Mouse (Mus musculus): ENCODE results near the gene Ggta1. TPM values are rescaled to one million over a fixed set of nuclear protein-coding genes. Genes with fewer than 3 reads are reported as not detected.

Gene Ggta1
- total RNA-seq (2014; fragmentation: Nextera tagmentation) (37.2 and 49.6 TPM in 2 replicates), total RNA-seq (2017) (72.8 and 82.4 TPM in 2 replicates)

DNA sequence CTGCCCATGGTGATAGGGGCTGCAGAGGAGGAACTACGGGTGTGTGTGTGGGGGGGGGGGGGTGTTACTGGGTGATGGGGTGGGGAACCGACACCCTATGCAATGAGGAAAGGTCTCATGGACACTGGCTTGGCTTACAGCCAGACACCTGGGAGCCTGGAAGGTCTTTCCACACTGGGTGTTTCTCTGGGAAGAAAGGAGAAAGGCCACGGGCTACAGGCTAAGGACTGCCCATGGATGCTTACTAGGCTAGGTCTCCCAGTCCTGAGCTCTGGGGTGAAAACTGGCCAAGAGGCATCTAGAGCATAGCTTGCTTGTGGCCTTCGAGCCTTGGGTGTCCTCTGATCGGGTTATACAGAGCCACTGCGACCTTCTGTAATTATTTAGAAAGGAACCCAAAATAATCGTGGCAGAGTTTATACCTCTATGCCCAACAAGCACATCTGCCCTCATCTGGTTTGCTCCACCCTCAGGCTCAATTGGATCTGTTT lies at the start of gene Ggta1:
Ggta1 (minus strand) TSS at position 441 of the 491 bp plus-strand sequence.
- ATAC-seq (replicated peaks; ENCODE audit: poor library complexity, severe bottlenecking): 0 out of 2 replicates have a peak, but pooled peaks have one; percentile 9

DNA sequence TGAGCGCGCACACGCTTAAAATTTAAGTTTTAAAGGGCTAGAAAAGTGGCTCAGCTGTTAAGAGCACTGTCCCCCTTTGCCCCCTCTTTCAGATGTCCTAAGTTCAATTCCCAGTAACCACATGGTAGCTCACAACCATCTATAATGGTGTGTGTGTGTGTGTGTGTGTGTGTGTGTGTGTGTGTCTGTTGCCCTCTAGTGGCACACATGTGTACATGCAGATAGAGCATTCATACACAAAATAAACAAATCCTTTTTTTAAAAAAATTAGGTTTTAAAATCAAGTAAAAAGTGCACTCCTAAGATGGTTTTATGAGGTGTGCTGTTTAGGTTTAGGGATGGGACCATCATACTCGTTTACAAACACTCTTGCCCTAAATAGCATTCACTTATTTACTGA lies 49.2 kb upstream of the Ggta1 start:
- no peak for ATAC-seq (replicated peaks; ENCODE audit: poor library complexity, severe bottlenecking)

- ATAC-seq (replicated peaks; ENCODE audit: poor library complexity, severe bottlenecking): no peak
Observed at GRCm38 (mm10) chr2:35510920-35511319, 47.9 kb upstream of the Ggta1 start.

DNA sequence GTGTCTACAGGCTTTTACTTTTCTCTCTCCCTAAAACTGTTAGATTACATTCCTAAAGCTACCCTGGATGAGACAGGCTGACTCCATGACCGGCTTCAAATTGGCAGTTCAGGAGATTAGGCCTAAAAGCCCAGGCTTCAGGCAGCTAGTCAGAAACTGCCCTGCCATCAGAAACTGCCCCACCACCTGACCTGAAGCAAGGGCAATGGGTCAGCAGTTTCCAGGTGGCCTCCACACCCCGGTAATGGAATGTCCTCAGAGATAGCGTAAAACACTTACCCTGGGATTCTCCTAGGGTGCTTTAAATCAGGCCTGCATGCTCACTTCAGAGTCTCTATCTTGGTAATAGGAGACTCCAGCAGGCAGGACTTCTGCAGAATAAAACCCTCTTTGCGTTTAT lies 46.9 kb upstream of the Ggta1 start:
- no peak for ATAC-seq (replicated peaks; ENCODE audit: poor library complexity, severe bottlenecking)

- no peak for ATAC-seq (replicated peaks; ENCODE audit: poor library complexity, severe bottlenecking)
Observed at GRCm38 (mm10) chr2:35509343-35509667, 46.3 kb upstream of the Ggta1 start.

DNA sequence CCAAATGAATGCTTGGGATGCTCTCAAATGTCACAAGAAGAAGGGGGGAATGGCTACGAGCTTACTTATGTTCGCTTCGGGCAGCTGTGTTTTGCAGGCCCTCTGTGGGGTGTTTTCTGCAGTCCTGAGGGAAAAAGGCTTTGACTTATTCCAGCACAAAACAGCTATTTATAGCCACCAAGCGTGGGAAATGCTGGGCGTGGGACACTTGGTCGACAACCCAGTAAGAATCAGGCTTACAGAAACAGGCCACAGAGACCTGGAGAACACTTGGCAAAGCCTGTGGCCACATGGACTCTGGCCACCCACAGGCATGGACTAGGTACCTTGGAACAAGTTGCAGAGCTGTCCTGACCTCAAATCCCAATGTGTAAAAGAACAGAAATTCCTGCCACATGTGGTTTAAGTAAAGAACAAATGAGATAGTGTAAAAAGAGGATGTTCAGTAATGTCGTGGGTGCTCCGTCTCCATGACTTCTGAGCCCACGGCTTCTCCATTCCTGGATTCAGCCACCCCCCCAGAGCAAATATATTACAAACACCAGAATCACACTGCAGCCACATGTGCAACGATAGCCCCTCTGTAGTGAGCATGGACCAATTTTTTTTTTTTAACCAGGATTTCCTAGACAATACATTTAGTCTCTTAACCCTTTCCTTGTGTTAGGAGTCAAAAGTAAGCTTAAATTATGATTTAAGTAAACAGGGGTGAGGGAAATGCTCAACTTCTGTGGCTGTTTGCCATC lies 45.7 kb upstream of the Ggta1 start:
- peak; percentile 13; the same call in 1 of the 2 replicates for ATAC-seq (replicated peaks; ENCODE audit: poor library complexity, severe bottlenecking)

DNA sequence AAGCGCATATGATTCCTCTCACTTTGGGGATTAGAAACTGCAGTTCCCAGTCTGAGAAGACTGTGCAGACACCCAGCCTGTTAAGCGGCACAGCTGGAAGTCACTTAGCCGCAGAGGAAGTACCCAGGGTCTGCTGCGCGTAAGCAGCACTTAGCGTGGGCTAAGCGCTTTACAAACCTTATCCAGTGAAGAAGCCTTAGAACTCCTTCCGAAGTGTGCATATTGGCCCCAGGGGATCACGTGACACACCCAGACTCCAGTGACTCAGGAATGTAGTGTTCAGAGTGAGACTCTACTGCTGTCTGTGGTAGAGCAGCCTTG lies 44.1 kb upstream of the Ggta1 start:
- peak; percentile 57 for ATAC-seq (replicated peaks; ENCODE audit: poor library complexity, severe bottlenecking)

DNA sequence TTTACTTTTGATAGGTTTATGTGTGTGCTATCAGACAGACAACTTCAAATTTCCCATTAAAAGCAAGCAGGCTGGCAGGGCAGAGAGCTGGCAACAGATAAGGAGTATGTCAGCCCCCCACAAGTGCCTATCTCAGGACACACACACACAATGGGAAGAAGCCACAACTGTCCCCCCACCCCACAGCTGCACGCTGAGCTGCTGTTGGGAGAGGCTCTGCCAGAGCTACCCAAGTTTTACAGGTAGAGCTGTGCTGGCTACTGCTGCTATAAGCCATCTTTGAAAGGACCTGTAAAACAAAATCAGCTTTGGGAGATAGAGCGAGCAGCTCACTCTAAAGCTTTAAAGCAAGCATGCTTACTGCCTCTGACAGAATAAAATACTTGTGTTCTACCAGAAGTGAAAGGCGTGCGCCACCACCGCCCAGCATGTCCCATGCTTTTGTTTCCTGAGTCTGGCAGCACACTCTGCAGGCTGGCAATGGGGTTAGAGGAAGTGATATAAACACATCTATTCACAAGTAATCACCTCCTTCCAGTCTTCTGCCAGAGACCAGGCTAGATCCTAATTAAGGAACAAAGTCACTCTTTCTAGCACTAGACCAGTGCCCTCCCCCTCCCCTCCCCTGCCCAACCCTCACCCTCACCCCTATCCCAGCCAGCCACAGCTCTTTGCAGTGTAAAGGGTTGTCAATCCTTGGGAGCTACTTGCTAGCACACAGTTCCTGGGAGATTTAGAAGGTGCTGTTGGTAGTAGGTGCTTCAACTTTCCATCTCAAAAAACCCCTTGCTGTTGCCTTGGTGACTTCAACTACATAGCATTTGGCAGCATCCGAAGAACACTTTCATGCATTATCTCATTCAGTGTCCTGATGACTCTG lies 43.5 kb upstream of the Ggta1 start:
- peak; percentile 36 for ATAC-seq (replicated peaks; ENCODE audit: poor library complexity, severe bottlenecking)

- no peak for ATAC-seq (replicated peaks; ENCODE audit: poor library complexity, severe bottlenecking)
Observed at GRCm38 (mm10) chr2:35505519-35506286, 42.7 kb upstream of the Ggta1 start.

- no peak for ATAC-seq (replicated peaks; ENCODE audit: poor library complexity, severe bottlenecking)
Observed at GRCm38 (mm10) chr2:35504417-35504776, 41.4 kb upstream of the Ggta1 start.

GRCm38 (mm10) chr2:35503723-35504416 lies 40.8 kb upstream of the Ggta1 start:
- ATAC-seq (replicated peaks; ENCODE audit: poor library complexity, severe bottlenecking): peak; percentile 64

DNA sequence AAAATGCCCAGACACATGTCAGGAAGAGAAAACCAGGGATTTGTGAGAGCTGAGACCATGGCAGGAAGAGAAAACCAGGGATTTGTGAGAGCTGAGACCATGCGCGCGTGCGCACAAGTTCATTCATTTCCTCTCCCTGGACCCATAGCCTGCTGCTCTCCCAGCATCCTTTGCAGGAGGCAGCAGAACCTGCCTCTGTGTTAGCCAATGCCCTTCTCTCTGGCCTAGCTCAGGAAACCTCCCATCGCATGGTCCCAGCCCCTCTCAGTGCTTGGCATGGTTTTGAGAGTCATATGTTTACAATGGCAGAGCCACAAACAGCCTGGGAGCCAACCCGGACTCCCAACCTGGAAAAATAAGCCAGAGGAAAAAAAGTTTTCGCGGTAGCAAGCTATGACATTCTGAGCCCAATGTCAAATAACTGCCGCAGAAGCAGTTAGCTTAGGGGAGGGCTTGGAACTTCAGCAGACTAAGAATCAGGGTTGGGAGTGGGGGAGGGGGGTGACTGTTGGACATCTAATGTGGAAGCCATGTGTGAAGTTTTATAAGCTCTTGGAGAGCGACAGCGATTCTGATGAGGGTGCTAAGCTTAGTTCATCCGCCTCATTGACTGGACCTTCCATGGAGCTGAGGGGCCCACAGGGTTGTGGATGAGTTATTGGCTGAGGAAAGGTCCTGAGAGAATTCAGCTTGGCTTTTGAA lies 40.1 kb upstream of the Ggta1 start:
- ATAC-seq (replicated peaks; ENCODE audit: poor library complexity, severe bottlenecking): no peak

GRCm38 (mm10) chr2:35502561-35502960 lies 39.5 kb upstream of the Ggta1 start:
- no peak for ATAC-seq (replicated peaks; ENCODE audit: poor library complexity, severe bottlenecking)

DNA sequence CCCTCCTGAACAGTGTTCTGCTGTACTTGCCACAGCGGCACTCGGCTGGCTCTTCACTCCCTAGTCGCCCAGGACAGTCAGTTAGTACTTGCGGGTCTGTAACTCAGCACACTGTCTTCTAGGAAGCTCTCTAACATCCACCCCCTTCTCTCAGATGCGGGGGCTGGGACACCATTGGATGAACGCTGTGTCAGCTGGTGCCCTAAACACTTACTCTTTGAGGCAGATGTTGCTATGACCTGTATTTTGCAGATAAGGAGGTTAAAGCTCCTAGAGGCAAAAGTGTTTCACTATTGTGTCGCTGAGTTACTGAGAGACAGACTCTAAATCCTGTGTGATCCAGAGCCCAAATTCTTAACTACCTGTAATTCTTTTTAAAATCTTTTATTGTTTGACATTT lies 36.4 kb upstream of the Ggta1 start:
- ATAC-seq (replicated peaks; ENCODE audit: poor library complexity, severe bottlenecking): no peak

- peak; percentile 34 for ATAC-seq (replicated peaks; ENCODE audit: poor library complexity, severe bottlenecking)
Observed at GRCm38 (mm10) chr2:35498961-35499360, 35.9 kb upstream of the Ggta1 start.

DNA sequence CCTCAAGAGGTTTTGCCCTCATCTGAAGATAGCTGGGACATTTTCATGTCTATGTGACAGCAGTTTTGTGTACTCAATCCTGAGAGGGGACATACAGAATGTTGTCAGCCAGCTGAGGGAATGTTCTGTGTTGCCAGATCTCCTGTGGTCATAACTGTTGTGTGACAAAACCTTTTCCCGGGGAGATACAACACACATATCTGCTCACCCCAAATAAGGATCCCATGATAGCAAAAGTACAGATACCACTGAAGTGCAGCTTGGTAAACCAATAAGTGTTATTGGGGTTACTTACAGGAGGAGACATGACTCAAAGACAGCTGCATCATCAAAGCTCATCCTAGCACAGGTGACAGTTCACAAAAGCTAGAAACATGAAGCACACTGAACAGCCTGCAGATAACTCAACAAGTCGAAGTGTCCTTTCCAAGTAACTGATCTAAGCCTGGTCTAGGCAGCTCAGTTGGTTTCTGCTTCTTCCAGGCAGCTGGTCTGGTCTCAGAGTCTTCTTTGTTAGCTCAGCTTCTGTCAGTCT lies 34.7 kb upstream of the Ggta1 start:
- ATAC-seq (replicated peaks; ENCODE audit: poor library complexity, severe bottlenecking): no peak

DNA sequence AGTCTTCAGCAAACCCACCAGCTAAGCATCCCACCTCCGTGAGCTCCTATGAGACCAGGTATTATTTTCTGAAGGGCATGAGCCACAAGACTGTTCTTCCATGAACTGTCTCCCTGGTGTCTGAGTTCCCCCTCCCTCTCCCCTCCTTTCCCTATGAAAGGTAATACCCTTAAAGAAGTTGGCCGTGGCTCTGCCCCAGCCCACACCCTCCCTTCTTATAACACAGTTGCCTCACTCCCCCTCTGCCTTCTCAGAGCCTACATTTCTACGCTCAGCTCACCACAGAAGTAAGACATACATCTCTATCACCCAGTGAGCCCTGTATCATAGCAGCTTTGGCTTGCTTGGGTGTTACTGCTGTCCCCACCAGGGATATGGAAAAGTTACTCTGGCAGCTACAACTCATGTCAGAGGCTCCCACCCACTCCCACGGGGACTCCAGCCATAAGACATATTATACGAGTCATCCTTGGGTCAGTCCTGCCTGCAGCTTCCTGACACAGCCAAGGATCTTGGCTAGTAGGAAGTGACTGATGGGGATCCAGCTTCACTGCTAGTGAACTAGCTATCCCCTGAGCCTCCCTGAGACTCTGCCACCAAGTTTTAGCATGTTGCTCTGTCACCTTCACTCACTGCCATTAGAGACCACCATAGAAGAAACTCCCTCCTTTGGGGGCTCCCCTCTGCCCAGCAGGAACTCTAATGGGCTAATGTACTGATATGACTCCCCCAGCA lies 33.4 kb upstream of the Ggta1 start:
- ATAC-seq (replicated peaks; ENCODE audit: poor library complexity, severe bottlenecking): peak; percentile 39

DNA sequence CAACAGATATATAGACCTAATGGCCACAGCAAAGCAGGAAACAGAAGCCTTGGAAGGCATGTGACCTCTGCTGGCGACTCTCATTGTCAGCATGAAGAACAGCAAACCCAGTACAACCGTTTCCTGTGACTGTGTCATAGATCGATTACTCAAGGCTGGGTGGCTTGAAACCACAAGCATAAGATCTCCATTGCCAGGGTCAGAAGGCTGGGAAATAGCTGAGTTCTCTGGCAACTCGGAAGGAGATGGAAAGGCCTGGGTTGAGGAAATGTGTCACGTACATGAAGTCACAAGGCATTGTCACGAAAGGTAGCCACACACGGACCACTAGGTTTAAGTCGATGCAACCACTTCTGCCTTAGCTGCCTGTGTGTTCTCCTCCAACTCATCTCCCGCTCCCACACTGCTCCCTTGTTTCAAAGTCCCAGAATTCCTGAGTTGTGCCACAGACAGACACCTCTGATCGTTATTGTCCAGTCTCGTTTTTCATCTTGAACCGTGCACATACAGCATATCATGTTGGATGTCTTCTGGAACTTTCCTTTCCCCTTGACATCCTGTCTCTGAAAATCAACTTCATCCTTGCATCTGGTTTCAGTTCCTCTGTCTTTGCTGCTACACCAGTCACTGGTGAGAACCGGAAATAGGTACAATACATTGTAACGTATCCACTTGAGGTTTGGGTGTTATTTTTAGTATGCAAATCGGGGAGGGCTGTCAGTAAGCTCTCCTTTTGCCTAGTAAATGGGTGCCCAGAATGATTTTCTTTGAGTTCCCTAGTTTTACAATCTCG lies 32.7 kb upstream of the Ggta1 start:
- ATAC-seq (replicated peaks; ENCODE audit: poor library complexity, severe bottlenecking): peak; percentile 70
